Mouse (Mus musculus): ENCODE data around the gene Dnajc13. TPM values are rescaled to one million over a fixed set of nuclear protein-coding genes. Genes with fewer than 3 reads are reported as not detected.

Dnajc13 gene
- polyA plus RNA-seq, 1 experiment from 2014 or later: 19.3 TPM

GRCm38 (mm10) chr9:104144314-104144996 is 118.3 kb downstream of the Dnajc13 start:
- Histone ChIP-seq H3K4me2 (no peak overlapping the region), H3K4me3 (replicated peaks) (no peak overlapping the region), H3K9ac (replicated peaks) (no peak overlapping the region), H3K27me3 (replicated peaks) (no peaks in the 10 kb centered on the region), H3K4me1 (no peaks in the 10 kb centered on the region), H3K27ac (replicated peaks) (no peak overlapping the region), H3K9me3 (replicated peaks) (no peaks in the 10 kb centered on the region), H3K36me3 (no peaks in the 10 kb centered on the region)
- 88% methylated on average over 8 of the region's 8 CpGs for WGBS
- ATAC-seq (ENCODE audit: low FRiP score): no peak

DNA sequence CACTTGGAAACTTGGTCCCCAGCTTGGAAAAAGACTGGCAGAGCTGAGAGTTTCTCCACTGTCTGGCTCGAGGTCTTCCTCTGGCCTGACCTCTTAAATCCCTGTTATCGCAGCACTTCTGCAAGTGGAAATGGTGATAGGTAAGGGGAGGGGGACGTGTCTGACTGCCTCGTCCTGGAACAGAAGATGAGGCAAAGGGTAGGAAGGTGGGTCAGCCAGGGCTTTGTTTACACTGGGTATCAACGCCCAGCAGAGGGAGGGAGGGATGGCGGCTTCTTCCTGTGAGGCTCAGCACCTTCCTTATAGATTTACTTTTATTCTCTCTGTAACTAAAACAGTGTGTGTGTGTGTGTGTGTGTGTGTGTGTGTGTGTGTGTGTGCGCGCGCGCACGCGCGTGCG is 119.9 kb downstream of the Dnajc13 start:
- no peak for ATAC-seq (ENCODE audit: low FRiP score)
- no peaks in the 10 kb centered on the region for H3K27me3 ChIP-seq (replicated peaks)

GRCm38 (mm10) chr9:104140351-104140750 is 122.4 kb downstream of the Dnajc13 start:
- Histone ChIP-seq H3K4me3 (replicated peaks) (no peak overlapping the region), H3K4me1 (no peaks in the 10 kb centered on the region), H3K27ac (replicated peaks) (no peak overlapping the region), H3K27me3 (replicated peaks) (no peaks in the 10 kb centered on the region), H3K9me3 (replicated peaks) (no peaks in the 10 kb centered on the region), H3K4me2 (no peak overlapping the region), H3K36me3 (no peaks in the 10 kb centered on the region), H3K9ac (replicated peaks) (no peak overlapping the region)
- no peak for ATAC-seq (ENCODE audit: low FRiP score)
- 90% methylated on average over 6 of the region's 6 CpGs for WGBS

More for the DNA sequence above, 119.9 kb downstream of the Dnajc13 start:
- WGBS: 90% methylated on average over 14 of the region's 14 CpGs
- Histone ChIP-seq H3K36me3 (no peaks in the 10 kb centered on the region), H3K4me1 (no peaks in the 10 kb centered on the region), H3K9ac (replicated peaks) (no peak overlapping the region), H3K4me3 (replicated peaks) (no peak overlapping the region), H3K9me3 (replicated peaks) (no peaks in the 10 kb centered on the region), H3K4me2 (no peak overlapping the region), H3K27ac (replicated peaks) (no peak overlapping the region)

DNA sequence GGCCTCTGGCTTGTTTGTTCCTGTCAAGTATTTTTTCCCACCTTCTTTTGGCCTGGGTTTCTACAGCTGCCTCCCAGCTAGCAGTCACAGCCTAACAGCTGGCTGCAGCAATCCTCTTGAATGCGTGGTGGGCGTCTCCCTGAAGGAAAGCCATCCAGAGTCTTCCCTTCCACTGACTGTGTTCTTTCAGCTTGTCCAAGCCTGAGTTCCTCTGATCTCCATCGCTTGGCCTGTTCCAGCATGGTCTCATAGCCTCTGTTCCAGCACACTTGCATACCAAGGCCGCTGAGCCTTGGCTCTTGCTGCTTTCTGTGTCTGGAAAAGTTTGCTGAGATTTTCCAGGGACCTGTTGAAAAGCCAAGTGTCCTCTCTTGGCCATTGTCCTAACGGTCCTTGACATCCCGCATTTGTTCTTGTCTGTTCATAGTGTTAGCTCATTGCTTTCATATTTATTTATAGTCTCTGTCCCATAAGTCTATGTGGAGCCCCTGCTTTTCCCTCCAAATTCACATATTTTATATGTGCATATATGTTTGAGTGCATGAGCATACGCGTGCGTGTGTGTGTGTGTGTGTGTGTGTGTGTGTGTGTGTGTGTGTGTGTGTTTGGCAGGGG is 132.5 kb downstream of the Dnajc13 start:
- no peak overlapping the region for H3K4me2 ChIP-seq
- WGBS: 88% methylated on average over 9 of the region's 9 CpGs
- H3K9me3 ChIP-seq (replicated peaks): no peaks in the 10 kb centered on the region
- no peak for ATAC-seq (ENCODE audit: low FRiP score)
- no peaks in the 10 kb centered on the region for H3K27me3 ChIP-seq (replicated peaks)
- no peak overlapping the region for H3K9ac ChIP-seq (replicated peaks)
- H3K4me1 ChIP-seq: peaks cover 8% of the 10 kb centered on the region; the same call in 1 of the 2 replicates
- H3K36me3 ChIP-seq: no peaks in the 10 kb centered on the region
- H3K4me3 ChIP-seq (replicated peaks): no peak overlapping the region
- H3K27ac ChIP-seq (replicated peaks): no peak overlapping the region

DNA sequence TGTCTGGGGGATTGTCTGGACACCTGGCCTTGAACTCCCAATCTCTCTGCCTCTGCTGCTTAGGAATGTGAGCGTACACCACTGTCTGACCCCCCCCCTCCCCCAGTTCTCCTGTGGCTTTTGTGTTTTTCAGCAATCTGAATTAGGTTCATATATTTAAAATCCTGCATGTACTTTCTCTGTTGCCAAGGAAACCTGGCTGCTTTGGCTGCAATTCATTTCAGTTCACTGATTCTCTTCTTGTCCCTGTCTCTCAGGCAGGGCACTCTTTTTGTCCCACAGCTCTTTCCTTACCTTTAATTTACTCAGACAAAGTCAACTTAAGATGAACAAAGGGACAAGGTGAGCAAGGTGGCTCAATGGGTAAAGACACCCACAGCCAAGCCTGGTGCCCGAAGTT is 134.6 kb downstream of the Dnajc13 start:
- no peak for ATAC-seq (ENCODE audit: low FRiP score)
- H3K36me3 ChIP-seq: no peaks in the 10 kb centered on the region
- no peak overlapping the region for H3K9ac ChIP-seq (replicated peaks)
- WGBS: 22% methylated on average over 2 of the region's 2 CpGs
- no peak overlapping the region for H3K4me2 ChIP-seq
- no peak overlapping the region for H3K4me3 ChIP-seq (replicated peaks)
- peaks cover 20% of the 10 kb centered on the region for H3K4me1 ChIP-seq
- H3K27me3 ChIP-seq (replicated peaks): no peaks in the 10 kb centered on the region
- no peaks in the 10 kb centered on the region for H3K9me3 ChIP-seq (replicated peaks)
- H3K27ac ChIP-seq (replicated peaks): peak overlapping the region; percentile 45; the same call in 1 of the 2 replicates

- ATAC-seq (ENCODE audit: low FRiP score): no peak
- Histone ChIP-seq H3K36me3 (no peaks in the 10 kb centered on the region), H3K4me1 (peaks cover 24% of the 10 kb centered on the region), H3K4me2 (no peak within 1 kb of the TSS), H3K27ac (replicated peaks) (0 out of 2 replicates have a peak within 1 kb of the TSS, but pooled peaks have one; percentile 9), H3K27me3 (replicated peaks) (no peaks in the 10 kb centered on the region), H3K9ac (replicated peaks) (no peak within 1 kb of the TSS), H3K4me3 (replicated peaks) (no peak within 1 kb of the TSS), H3K9me3 (replicated peaks) (no peaks in the 10 kb centered on the region)
- 73% methylated on average over 3 of the region's 3 CpGs for WGBS
Measured at GRCm38 (mm10) chr9:104126833-104127232, 135.9 kb downstream of the Dnajc13 start, which contains the start of gene Ackr4. Ackr4 (minus strand) TSS chr9:104126933.

DNA sequence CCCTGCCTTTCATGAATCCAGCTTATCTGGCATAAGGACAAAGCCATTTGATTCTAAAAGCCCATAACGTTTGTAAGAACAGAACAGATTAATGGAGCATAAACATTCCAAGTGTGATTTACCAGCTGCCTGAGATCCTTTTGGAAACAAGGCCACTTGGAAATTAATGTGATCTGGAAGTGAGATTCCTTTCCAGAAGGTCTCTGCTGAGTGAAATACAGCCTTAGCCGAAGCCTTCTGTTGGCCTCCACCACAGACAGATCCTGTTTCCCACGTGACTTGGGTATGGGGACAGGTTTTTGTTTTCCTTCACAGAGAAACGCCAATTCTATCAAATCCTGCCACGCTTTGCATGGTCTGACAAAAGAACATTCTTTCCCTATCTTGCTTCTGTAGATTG is 139.1 kb downstream of the Dnajc13 start:
- Histone ChIP-seq H3K4me1 (peaks cover 29% of the 10 kb centered on the region), H3K36me3 (no peaks in the 10 kb centered on the region), H3K9ac (replicated peaks) (no peak overlapping the region), H3K27me3 (replicated peaks) (no peaks in the 10 kb centered on the region), H3K9me3 (replicated peaks) (no peaks in the 10 kb centered on the region), H3K27ac (replicated peaks) (peak overlapping the region; percentile 64), H3K4me2 (no peak overlapping the region), H3K4me3 (replicated peaks) (no peak overlapping the region)
- 16% methylated on average over 5 of the region's 5 CpGs for WGBS
- ATAC-seq (ENCODE audit: low FRiP score): no peak

GRCm38 (mm10) chr9:104123101-104123500 is 139.6 kb downstream of the Dnajc13 start:
- Histone ChIP-seq H3K9ac (replicated peaks) (no peak overlapping the region), H3K4me3 (replicated peaks) (no peak overlapping the region), H3K27me3 (replicated peaks) (no peaks in the 10 kb centered on the region), H3K4me1 (peaks cover 29% of the 10 kb centered on the region), H3K27ac (replicated peaks) (peak overlapping the region; percentile 64), H3K36me3 (no peaks in the 10 kb centered on the region), H3K9me3 (replicated peaks) (no peaks in the 10 kb centered on the region), H3K4me2 (no peak overlapping the region)
- ATAC-seq (ENCODE audit: low FRiP score): no peak
- WGBS: 62% methylated on average over 5 of the region's 5 CpGs

- no peak overlapping the region for H3K4me3 ChIP-seq (replicated peaks)
- H3K4me2 ChIP-seq: no peak overlapping the region
- WGBS: 89% methylated on average over 5 of the region's 5 CpGs
- H3K9me3 ChIP-seq (replicated peaks): no peaks in the 10 kb centered on the region
- no peak overlapping the region for H3K27ac ChIP-seq (replicated peaks)
- H3K36me3 ChIP-seq: 0 out of 2 replicates have a peak, but pooled peaks cover 5% of the 10 kb centered on the region
- ATAC-seq (ENCODE audit: low FRiP score): no peak
- no peaks in the 10 kb centered on the region for H3K27me3 ChIP-seq (replicated peaks)
- H3K4me1 ChIP-seq: no peaks in the 10 kb centered on the region
- no peak overlapping the region for H3K9ac ChIP-seq (replicated peaks)
Measured at GRCm38 (mm10) chr9:104109151-104109550, 153.6 kb downstream of the Dnajc13 start.

- WGBS: 69% methylated on average over 2 of the region's 2 CpGs
- H3K27ac ChIP-seq (replicated peaks): no peak overlapping the region
- no peak for ATAC-seq (ENCODE audit: low FRiP score)
Measured at GRCm38 (mm10) chr9:104108571-104109143, 154.1 kb downstream of the Dnajc13 start.

DNA sequence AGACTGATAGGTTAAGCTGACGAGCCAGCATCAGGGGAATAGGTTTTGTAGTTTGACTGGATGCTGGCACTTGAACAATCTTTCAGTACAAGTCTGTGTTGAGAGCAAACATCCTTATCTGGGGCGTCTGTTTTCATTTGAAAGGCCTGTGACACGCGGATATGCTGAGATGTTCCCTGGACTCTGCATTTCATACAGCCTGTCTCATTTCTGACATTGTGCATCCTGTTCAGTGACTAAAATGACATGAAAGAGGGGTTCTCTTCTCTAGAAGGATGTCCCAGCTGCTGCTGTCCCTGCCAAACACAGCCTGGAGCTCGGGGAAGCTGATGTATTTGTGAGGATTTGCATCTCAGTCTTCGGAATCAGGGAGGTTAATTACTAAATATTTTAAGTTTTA is 155.2 kb downstream of the Dnajc13 start:
- ATAC-seq (ENCODE audit: low FRiP score): no peak
- Histone ChIP-seq H3K4me2 (no peak overlapping the region), H3K4me3 (replicated peaks) (no peak overlapping the region), H3K9ac (replicated peaks) (no peak overlapping the region), H3K36me3 (0 out of 2 replicates have a peak, but pooled peaks cover 5% of the 10 kb centered on the region), H3K9me3 (replicated peaks) (no peaks in the 10 kb centered on the region), H3K27me3 (replicated peaks) (no peaks in the 10 kb centered on the region), H3K27ac (replicated peaks) (no peak overlapping the region), H3K4me1 (no peaks in the 10 kb centered on the region; the same call in 1 of the 2 replicates)
- WGBS: 84% methylated on average over 6 of the region's 6 CpGs

More at GRCm38 (mm10) chr9:104108571-104109143, 154.1 kb downstream of the Dnajc13 start:
- Histone ChIP-seq H3K36me3 (0 out of 2 replicates have a peak, but pooled peaks cover 5% of the 10 kb centered on the region), H3K4me3 (replicated peaks) (no peak overlapping the region), H3K27me3 (replicated peaks) (no peaks in the 10 kb centered on the region), H3K4me1 (no peaks in the 10 kb centered on the region), H3K9me3 (replicated peaks) (no peaks in the 10 kb centered on the region), H3K9ac (replicated peaks) (no peak overlapping the region), H3K4me2 (no peak overlapping the region)

DNA sequence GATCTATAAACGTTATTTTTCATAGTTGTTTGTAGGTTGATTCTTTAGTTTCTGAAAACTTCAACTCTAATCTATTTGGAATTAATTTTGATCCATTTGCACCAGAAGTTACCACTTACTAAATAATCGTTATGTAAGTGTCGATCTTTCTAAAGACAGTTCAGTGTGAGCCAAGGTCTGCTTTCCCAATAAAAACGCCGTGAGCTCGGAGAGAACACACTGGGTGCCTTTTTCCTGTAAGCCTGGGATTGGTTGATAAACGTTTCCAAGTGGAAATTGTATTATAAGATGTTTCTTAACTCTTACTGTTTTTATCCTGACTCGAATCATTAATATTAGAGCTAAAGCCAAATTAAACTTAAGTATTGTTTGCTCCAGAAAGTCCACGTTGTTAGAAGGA is 155.8 kb downstream of the Dnajc13 start:
- WGBS: 85% methylated on average over 9 of the region's 9 CpGs
- Histone ChIP-seq H3K36me3 (0 out of 2 replicates have a peak, but pooled peaks cover 4% of the 10 kb centered on the region), H3K9me3 (replicated peaks) (no peaks in the 10 kb centered on the region), H3K9ac (replicated peaks) (no peak overlapping the region), H3K27ac (replicated peaks) (no peak overlapping the region), H3K4me3 (replicated peaks) (no peak overlapping the region), H3K27me3 (replicated peaks) (no peaks in the 10 kb centered on the region), H3K4me1 (no peaks in the 10 kb centered on the region; the same call in 1 of the 2 replicates), H3K4me2 (no peak overlapping the region)
- no peak for ATAC-seq (ENCODE audit: low FRiP score)

Data from neural tube, embryonic 15.5 days (tissue).